Mouse (Mus musculus) G1E (cell line): Measurements from ENCODE around the gene Ift122.

Experiments used
- CTCF ChIP-seq: IDR thresholded peaks from 2 replicates; pipeline ENCODE4 v1.5.1; 2012; ENCODE audit warnings: low read depth, low read length, inconsistent platforms, mixed read lengths
- GATA1 ChIP-seq: IDR thresholded peaks from 2 replicates; pipeline ENCODE4 v1.6.1; 2012; ENCODE audit warnings: borderline replicate concordance, low read length, inconsistent platforms, mixed read lengths

DNA sequence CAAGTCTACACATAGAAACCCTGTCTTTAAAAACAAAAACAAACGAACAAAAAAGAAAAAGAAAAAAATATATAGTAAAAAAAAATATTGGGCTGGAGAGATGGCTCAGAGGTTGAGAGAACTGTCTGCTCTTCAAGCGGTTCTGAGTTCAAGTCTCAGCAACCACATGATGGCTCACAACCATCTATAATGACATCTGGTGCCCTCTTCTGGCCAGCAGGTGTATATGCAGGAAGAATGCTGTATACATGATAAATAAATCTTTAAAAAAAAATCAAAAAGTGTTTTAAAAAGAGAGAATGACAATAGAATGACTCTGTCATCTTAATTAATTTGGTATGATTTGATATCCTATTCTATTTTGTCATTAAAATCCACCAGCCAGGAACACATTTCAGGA is 1.2 kb downstream of the Ift122 start:
- TF ChIP-seq GATA1: no peak
- 0 out of 2 replicates have a peak, but pooled peaks have one; percentile 23 for TF ChIP-seq CTCF
